Mouse (Mus musculus) macrophage (primary cell): Measurements from ENCODE around the gene Zswim3. TPM values are rescaled to one million over a fixed set of nuclear protein-coding genes. Genes with fewer than 3 reads are reported as not detected.

Source experiments
- H3K27ac ChIP-seq: fragments of 350-480 bp; formaldehyde crosslinking; 2 replicates; pipeline ENCODE4 v1.9.0; 2021
- H3K36me3 ChIP-seq: fragments of 350-480 bp; formaldehyde crosslinking; 2 replicates; pipeline ENCODE4 v1.9.0; 2021; ENCODE audit errors: inconsistent target
- H3K4me3 ChIP-seq: fragments of 350-480 bp; formaldehyde crosslinking; 2 replicates; pipeline ENCODE4 v1.9.0; 2021; ENCODE audit errors: inconsistent target
- H3K79me2 ChIP-seq: fragments of 350-480 bp; formaldehyde crosslinking; 2 replicates; pipeline ENCODE4 v1.9.0; 2021; ENCODE audit errors: inconsistent target
- WGBS: methylation state at CpG from one replicate; pipeline ENCODE4 v1.1.7; 2026; ENCODE audit warnings: inconsistent platforms; ENCODE audit not compliant: missing documents; 5-methylcytosine and 5-hydroxymethylcytosine counted together
- polyA plus RNA-seq: library from polyadenylated mRNA; stranded (reverse); fragments of 250-400 nt; gene quantifications from 3 replicates; pipeline ENCODE4 v1.2.4, GENCODE M21; 2018; ENCODE audit warnings: inconsistent platforms
- total RNA-seq, 78 experiments: library from RNA; depleted of rRNA; stranded (reverse); fragments of 250-400 nt; gene quantifications; 1 replicate in 9 of 78; 2 replicates in 24 of 78; 3 replicates in 43 of 78; 4 replicates in 2 of 78; pipeline ENCODE4 v1.2.4; 2018; ENCODE audit warnings: inconsistent platforms in 56 of 78

Gene Zswim3
- total RNA-seq (2018; cell fraction: chromatin; rRNA removed) = 1 to 10 TPM in 22 of 26 experiments, under 1 TPM in 4; 0.50 to 7.0 (median 3.2) TPM
- 1 to 10 TPM in 22 of 26 experiments, under 1 TPM in 4; 0.65 to 4.2 (median 2.9) TPM for total RNA-seq (2018; cell fraction: cytosol; rRNA removed)
- 1 to 10 TPM in 25 of 26 experiments, under 1 TPM in 1; 0.78 to 7.5 (median 2.9) TPM for total RNA-seq (2018; cell fraction: nucleus; rRNA removed)
- polyA plus RNA-seq = 3.3 to 3.6 TPM (median 3.4 TPM) in 3 replicates

- WGBS = 2% methylated on average over 46 of the region's 47 CpGs
- Histone ChIP-seq H3K4me3 (peak within 1 kb of the TSS; percentile 91), H3K79me2 (peaks cover 71% of the 10 kb centered on the region), H3K27ac (peak within 1 kb of the TSS; percentile 85), H3K36me3 (peaks cover 16% of the 10 kb centered on the region; the same call in 1 of the 2 replicates)
These were observed at the start of gene Zswim3, which contains the start of gene Acot8 for GRCm38 (mm10) chr2:164804533-164805331. Zswim3 (plus strand) TSS chr2:164805098. Acot8 (minus strand) TSS chr2:164804882.

- H3K27ac ChIP-seq = no peak overlapping the region
- 91% methylated on average over 10 of the region's 11 CpGs for WGBS
These were observed 47.1 kb upstream of the Zswim3 start for GRCm38 (mm10) chr2:164757841-164758240.

GRCm38 (mm10) chr2:164758692-164759091 is 46.2 kb upstream of the Zswim3 start:
- H3K4me3 ChIP-seq = no peak overlapping the region
- peaks cover 77% of the 10 kb centered on the region for H3K36me3 ChIP-seq
- no peaks in the 10 kb centered on the region for H3K79me2 ChIP-seq
- WGBS = 100% methylated on average over 1 of the region's 1 CpGs
- H3K27ac ChIP-seq = no peak overlapping the region

More at GRCm38 (mm10) chr2:164757841-164758240, 47.1 kb upstream of the Zswim3 start:
- peaks cover 71% of the 10 kb centered on the region for H3K36me3 ChIP-seq
- no peak overlapping the region for H3K4me3 ChIP-seq
- H3K79me2 ChIP-seq = no peaks in the 10 kb centered on the region

- no peaks in the 10 kb centered on the region for H3K79me2 ChIP-seq
- WGBS = 52% methylated on average over 4 of the region's 4 CpGs
- H3K4me3 ChIP-seq = no peak overlapping the region
- H3K27ac ChIP-seq = peak overlapping the region; percentile 68
- H3K36me3 ChIP-seq = peaks cover 76% of the 10 kb centered on the region
These were observed 44.7 kb upstream of the Zswim3 start for GRCm38 (mm10) chr2:164760059-164760833.

GRCm38 (mm10) chr2:164761502-164761901 is 43.4 kb upstream of the Zswim3 start:
- H3K27ac ChIP-seq = no peak overlapping the region
- WGBS = 90% methylated on average over 2 of the region's 2 CpGs
- peaks cover 76% of the 10 kb centered on the region for H3K36me3 ChIP-seq
- no peaks in the 10 kb centered on the region for H3K79me2 ChIP-seq
- H3K4me3 ChIP-seq = no peak overlapping the region

- WGBS = 84% methylated on average over 4 of the region's 4 CpGs
- H3K4me3 ChIP-seq = no peak overlapping the region
- no peak overlapping the region for H3K27ac ChIP-seq
These were observed 42.9 kb upstream of the Zswim3 start for GRCm38 (mm10) chr2:164761971-164762370.

GRCm38 (mm10) chr2:164762593-164762992 is 42.3 kb upstream of the Zswim3 start:
- H3K79me2 ChIP-seq = no peaks in the 10 kb centered on the region
- H3K36me3 ChIP-seq = peaks cover 73% of the 10 kb centered on the region
- no peak overlapping the region for H3K4me3 ChIP-seq
- whole genome bisulfite sequencing = 95% methylated on average over 7 of the region's 7 CpGs
- H3K27ac ChIP-seq = no peak overlapping the region

More at GRCm38 (mm10) chr2:164761971-164762370, 42.9 kb upstream of the Zswim3 start:
- no peaks in the 10 kb centered on the region for H3K79me2 ChIP-seq
- H3K36me3 ChIP-seq = peaks cover 73% of the 10 kb centered on the region

GRCm38 (mm10) chr2:164765841-164766240 is 39.1 kb upstream of the Zswim3 start:
- H3K36me3 ChIP-seq = peaks cover 58% of the 10 kb centered on the region
- WGBS = 87% methylated on average over 3 of the region's 3 CpGs
- no peak overlapping the region for H3K4me3 ChIP-seq
- peaks cover 10% of the 10 kb centered on the region for H3K79me2 ChIP-seq
- no peak overlapping the region for H3K27ac ChIP-seq

- H3K27ac ChIP-seq = no peak overlapping the region
- whole genome bisulfite sequencing = 94% methylated on average over 15 of the region's 15 CpGs
- H3K36me3 ChIP-seq = peaks cover 37% of the 10 kb centered on the region
- H3K4me3 ChIP-seq = no peak overlapping the region
- H3K79me2 ChIP-seq = peaks cover 17% of the 10 kb centered on the region
These were observed 36.9 kb upstream of the Zswim3 start for GRCm38 (mm10) chr2:164767812-164768540.

GRCm38 (mm10) chr2:164769258-164770037 is 35.5 kb upstream of the Zswim3 start, which contains the start of gene Ube2c:
Ube2c (plus strand) TSS chr2:164769898.
- Histone ChIP-seq H3K4me3 (peak within 1 kb of the TSS; percentile 87), H3K27ac (peak within 1 kb of the TSS; percentile 72), H3K36me3 (peaks cover 32% of the 10 kb centered on the region), H3K79me2 (peaks cover 17% of the 10 kb centered on the region)
- WGBS = under 1% methylated on average over 52 of the region's 53 CpGs

GRCm38 (mm10) chr2:164770279-164770678 is 34.6 kb upstream of the Zswim3 start:
- peak overlapping the region; percentile 72 for H3K27ac ChIP-seq
- H3K36me3 ChIP-seq = peaks cover 27% of the 10 kb centered on the region
- 8% methylated on average over 15 of the region's 15 CpGs for WGBS

GRCm38 (mm10) chr2:164771123-164771522 is 33.8 kb upstream of the Zswim3 start:
- peaks cover 19% of the 10 kb centered on the region for H3K36me3 ChIP-seq
- H3K27ac ChIP-seq = peak overlapping the region; percentile 72; the same call in 1 of the 2 replicates
- 81% methylated on average over 8 of the region's 8 CpGs for WGBS

More at GRCm38 (mm10) chr2:164770279-164770678, 34.6 kb upstream of the Zswim3 start:
- Histone ChIP-seq H3K4me3 (peak overlapping the region; percentile 87), H3K79me2 (peaks cover 17% of the 10 kb centered on the region)

More at GRCm38 (mm10) chr2:164771123-164771522, 33.8 kb upstream of the Zswim3 start:
- H3K4me3 ChIP-seq = peak overlapping the region; percentile 87
- H3K79me2 ChIP-seq = peaks cover 17% of the 10 kb centered on the region
